Mouse (Mus musculus): ENCODE results near the gene Lgals1. TPM values are rescaled to one million over a fixed set of nuclear protein-coding genes. Genes with fewer than 3 reads are reported as not detected.

Lgals1 gene
- polyA plus RNA-seq, 1 experiment, result 13,722 TPM

DNA sequence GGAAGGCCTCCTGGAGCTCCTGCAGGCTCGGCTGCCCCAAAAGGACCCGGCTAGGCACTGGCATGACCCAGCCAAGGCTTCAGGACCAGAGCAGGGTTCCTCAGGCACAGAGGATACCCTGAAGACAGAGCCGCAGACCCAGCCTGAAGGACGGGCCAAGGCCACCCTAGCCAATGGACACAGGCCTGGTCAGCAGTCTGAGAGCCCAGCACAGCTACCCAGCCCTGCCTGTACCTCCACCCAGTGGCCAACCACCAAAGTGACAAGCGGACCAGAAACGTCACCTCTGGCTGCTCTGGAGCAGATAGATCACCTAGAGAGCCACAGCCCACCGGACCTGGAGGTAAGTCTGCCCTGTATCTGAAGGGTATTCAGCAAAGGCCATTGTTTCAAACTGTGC is 47.4 kb downstream of the Lgals1 start:
- no peak for TF ChIP-seq TCF12 (IDR thresholded peaks at IDR 0.05; ENCODE audit: insufficient read depth, poor library complexity, severe bottlenecking)
- TF ChIP-seq CEBPB (IDR thresholded peaks at IDR 0.05; ENCODE audit: insufficient read depth, poor library complexity, severe bottlenecking), result no peak
- TF ChIP-seq POLR2A (IDR thresholded peaks at IDR 0.05; ENCODE audit: insufficient read length, low read depth), result no peak
- TF ChIP-seq USF1 (IDR thresholded peaks at IDR 0.05; ENCODE audit: low read depth), result no peak
- no peak for TF ChIP-seq SRF (IDR thresholded peaks at IDR 0.05; ENCODE audit: control insufficient read depth, insufficient read length, low read depth)
- no peak for TF ChIP-seq E2F4 (IDR thresholded peaks at IDR 0.05; ENCODE audit: insufficient read depth)
- no peak for TF ChIP-seq TCF3 (IDR thresholded peaks at IDR 0.05; ENCODE audit: insufficient read length, low read depth)
- TF ChIP-seq REST (IDR thresholded peaks at IDR 0.05; ENCODE audit: insufficient read depth, insufficient read length), result no peak
- no peak for TF ChIP-seq MAX (IDR thresholded peaks at IDR 0.05; ENCODE audit: low read depth)
- no peak for TF ChIP-seq MYOG (IDR thresholded peaks at IDR 0.05; ENCODE audit: control insufficient read depth in 1 of 3, insufficient read depth in 1 of 3, insufficient read length in 2 of 3, low read depth in 2 of 3)
- TF ChIP-seq POLR2AphosphoS2 (IDR thresholded peaks at IDR 0.05; ENCODE audit: insufficient read length, low read depth), result no peak
- no peak for TF ChIP-seq MYOD1 (IDR thresholded peaks at IDR 0.05; ENCODE audit: control insufficient read depth in 1 of 3, insufficient read length in 2 of 3, low read depth in 2 of 3)
- Histone ChIP-seq H3K36me3 (ENCODE audit: control insufficient read depth, insufficient read depth) (no peaks in the 10 kb centered on the region), H3K4me2 (ENCODE audit: low read depth) (no peak overlapping the region), H3K79me2 (ENCODE audit: control insufficient read depth, insufficient read depth) (no peaks in the 10 kb centered on the region), H3K27me3 (ENCODE audit: control insufficient read depth, insufficient read depth, insufficient read length) (peaks cover 86% of the 10 kb centered on the region), H3K4me3 (no peak overlapping the region), H3ac (ENCODE audit: control insufficient read depth, insufficient read length) (no peak overlapping the region)

DNA sequence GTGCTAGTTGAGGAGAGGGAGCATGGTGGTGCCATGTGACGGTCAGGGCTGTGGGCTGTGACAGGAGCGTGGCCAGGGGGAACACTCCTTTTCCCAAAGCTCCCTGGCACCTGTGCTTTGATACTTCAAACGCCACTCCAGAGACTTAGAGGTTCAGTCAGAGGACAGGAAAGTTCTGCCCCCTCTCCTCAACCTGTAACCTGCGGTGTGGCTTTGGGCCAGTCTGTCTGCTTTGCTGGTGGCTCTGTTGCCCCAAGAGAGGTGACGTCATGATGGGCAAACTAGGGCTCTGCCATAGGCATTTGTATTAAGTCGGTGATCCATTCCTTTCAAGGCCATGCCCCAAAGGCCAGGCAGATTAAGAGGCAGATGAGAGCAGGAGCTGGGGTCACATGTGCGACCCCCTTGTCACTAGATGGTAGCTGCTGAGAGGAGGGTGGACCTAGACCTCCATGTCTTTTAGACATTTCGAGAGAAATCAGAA is 51.2 kb downstream of the Lgals1 start:
- no peak for TF ChIP-seq MYOD1 (IDR thresholded peaks at IDR 0.05; ENCODE audit: control insufficient read depth in 1 of 3, insufficient read length in 2 of 3, low read depth in 2 of 3)
- no peak for TF ChIP-seq TCF3 (IDR thresholded peaks at IDR 0.05; ENCODE audit: insufficient read length, low read depth)
- TF ChIP-seq SRF (IDR thresholded peaks at IDR 0.05; ENCODE audit: control insufficient read depth, insufficient read length, low read depth), result no peak
- no peak for TF ChIP-seq POLR2AphosphoS2 (IDR thresholded peaks at IDR 0.05; ENCODE audit: insufficient read length, low read depth)
- no peak for TF ChIP-seq USF1 (IDR thresholded peaks at IDR 0.05; ENCODE audit: low read depth)
- no peak for TF ChIP-seq MYOG (IDR thresholded peaks at IDR 0.05; ENCODE audit: control insufficient read depth in 1 of 3, insufficient read depth in 1 of 3, insufficient read length in 2 of 3, low read depth in 2 of 3)
- no peak for TF ChIP-seq TCF12 (IDR thresholded peaks at IDR 0.05; ENCODE audit: insufficient read depth, poor library complexity, severe bottlenecking)
- TF ChIP-seq REST (IDR thresholded peaks at IDR 0.05; ENCODE audit: insufficient read depth, insufficient read length), result no peak
- no peak for TF ChIP-seq MAX (IDR thresholded peaks at IDR 0.05; ENCODE audit: low read depth)
- no peak for TF ChIP-seq POLR2A (IDR thresholded peaks at IDR 0.05; ENCODE audit: insufficient read length, low read depth)
- no peak for TF ChIP-seq CEBPB (IDR thresholded peaks at IDR 0.05; ENCODE audit: insufficient read depth, poor library complexity, severe bottlenecking)
- TF ChIP-seq E2F4 (IDR thresholded peaks at IDR 0.05; ENCODE audit: insufficient read depth), result no peak

DNA sequence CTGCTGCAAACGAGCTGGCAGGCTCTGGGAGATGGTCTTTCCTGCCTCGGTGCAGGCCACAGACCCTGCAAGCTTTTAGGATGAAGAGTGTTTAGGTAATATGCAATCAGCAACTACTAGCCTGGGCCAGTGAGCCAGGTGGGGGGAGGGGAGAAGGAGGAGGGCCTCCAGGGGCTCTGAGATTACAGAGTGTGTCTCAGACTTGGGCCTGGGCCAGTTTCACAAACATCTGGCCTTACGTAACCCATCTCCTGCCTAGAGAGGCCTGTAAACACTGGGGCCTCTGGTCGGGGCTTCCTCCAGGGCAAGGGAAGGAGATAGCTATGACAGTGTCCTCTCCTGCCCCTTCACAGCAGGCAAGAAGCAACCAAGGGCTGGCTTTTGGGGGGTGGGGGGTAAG is 52.4 kb downstream of the Lgals1 start:
- no peak overlapping the region for H3ac ChIP-seq (ENCODE audit: control insufficient read depth, insufficient read length)
- H3K36me3 ChIP-seq (ENCODE audit: control insufficient read depth, insufficient read depth), result no peaks in the 10 kb centered on the region
- H3K4me3 ChIP-seq, result no peak overlapping the region
- no peaks in the 10 kb centered on the region for H3K79me2 ChIP-seq (ENCODE audit: control insufficient read depth, insufficient read depth)
- peaks cover 55% of the 10 kb centered on the region for H3K27me3 ChIP-seq (ENCODE audit: control insufficient read depth, insufficient read depth, insufficient read length)
- no peak overlapping the region for H3K4me2 ChIP-seq (ENCODE audit: low read depth)
- no peak for TF ChIP-seq POLR2A (IDR thresholded peaks at IDR 0.05; ENCODE audit: insufficient read length, low read depth)
- TF ChIP-seq USF1 (IDR thresholded peaks at IDR 0.05; ENCODE audit: low read depth), result no peak
- no peak for TF ChIP-seq TCF3 (IDR thresholded peaks at IDR 0.05; ENCODE audit: insufficient read length, low read depth)
- peak; percentile 62; the same call in 1 of the 2 replicates for TF ChIP-seq CEBPB (IDR thresholded peaks at IDR 0.05; ENCODE audit: insufficient read depth, poor library complexity, severe bottlenecking)
- TF ChIP-seq TCF12 (IDR thresholded peaks at IDR 0.05; ENCODE audit: insufficient read depth, poor library complexity, severe bottlenecking), result no peak
- TF ChIP-seq REST (IDR thresholded peaks at IDR 0.05; ENCODE audit: insufficient read depth, insufficient read length), result no peak
- no peak for TF ChIP-seq SRF (IDR thresholded peaks at IDR 0.05; ENCODE audit: control insufficient read depth, insufficient read length, low read depth)
- TF ChIP-seq MYOG (IDR thresholded peaks at IDR 0.05; ENCODE audit: control insufficient read depth in 1 of 3, insufficient read depth in 1 of 3, insufficient read length in 2 of 3, low read depth in 2 of 3), result no peak

More for the DNA sequence above, 51.2 kb downstream of the Lgals1 start:
- H3K36me3 ChIP-seq (ENCODE audit: control insufficient read depth, insufficient read depth), result no peaks in the 10 kb centered on the region
- no peaks in the 10 kb centered on the region for H3K79me2 ChIP-seq (ENCODE audit: control insufficient read depth, insufficient read depth)
- H3K4me2 ChIP-seq (ENCODE audit: low read depth), result no peak overlapping the region
- H3ac ChIP-seq (ENCODE audit: control insufficient read depth, insufficient read length), result no peak overlapping the region
- H3K27me3 ChIP-seq (ENCODE audit: control insufficient read depth, insufficient read depth, insufficient read length), result peaks cover 66% of the 10 kb centered on the region
- no peak overlapping the region for H3K4me3 ChIP-seq

Other genes with a start within 250 kb of the Lgals1 start
- gene Elfn2, start 208.0 kb upstream of the Lgals1 start, polyA plus RNA-seq (2012; fragmentation: generic; extraction: Trizol), result 0.07 TPM
- gene Mfng, start 153.2 kb upstream of the Lgals1 start, polyA plus RNA-seq (2012; fragmentation: generic; extraction: Trizol), result 0.06 TPM
- gene Card10, start 123.7 kb upstream of the Lgals1 start, polyA plus RNA-seq (2012; fragmentation: generic; extraction: Trizol), result 1.4 TPM
- gene Cdc42ep1, start 84.1 kb upstream of the Lgals1 start, polyA plus RNA-seq (2012; fragmentation: generic; extraction: Trizol), result 76.0 TPM
- gene Lgals2, start 71.2 kb upstream of the Lgals1 start, polyA plus RNA-seq (2012; fragmentation: generic; extraction: Trizol), result 2.2 TPM
- 89.3 TPM for gene Gga1, start 49.5 kb upstream of the Lgals1 start, polyA plus RNA-seq (2012; fragmentation: generic; extraction: Trizol)
- 0.04 TPM for gene Gm49510, start 27.1 kb upstream of the Lgals1 start, polyA plus RNA-seq (2012; fragmentation: generic; extraction: Trizol)
- 11.1 TPM for gene Sh3bp1, start 27.0 kb upstream of the Lgals1 start, polyA plus RNA-seq (2012; fragmentation: generic; extraction: Trizol)
- gene Pdxp, start 12.8 kb upstream of the Lgals1 start, polyA plus RNA-seq (2012; fragmentation: generic; extraction: Trizol), result 33.1 TPM
- 101 TPM for gene Nol12, start 8.2 kb downstream of the Lgals1 start, polyA plus RNA-seq (2012; fragmentation: generic; extraction: Trizol)
- 19.9 TPM for gene Triobp, start 21.0 kb downstream of the Lgals1 start, polyA plus RNA-seq (2012; fragmentation: generic; extraction: Trizol)
- gene H1f0, start 101.7 kb downstream of the Lgals1 start, polyA plus RNA-seq (2012; fragmentation: generic; extraction: Trizol), result 423 TPM
- 0.44 TPM for gene Galr3, start 115.2 kb downstream of the Lgals1 start, polyA plus RNA-seq (2012; fragmentation: generic; extraction: Trizol)
- gene Ankrd54, start 136.2 kb downstream of the Lgals1 start, polyA plus RNA-seq (2012; fragmentation: generic; extraction: Trizol), result 36.1 TPM
- 315 TPM for gene Eif3l, start 148.5 kb downstream of the Lgals1 start, polyA plus RNA-seq (2012; fragmentation: generic; extraction: Trizol)
- 18.0 TPM for gene Micall1, start 182.2 kb downstream of the Lgals1 start, polyA plus RNA-seq (2012; fragmentation: generic; extraction: Trizol)
- gene Polr2f, start 214.3 kb downstream of the Lgals1 start, polyA plus RNA-seq (2012; fragmentation: generic; extraction: Trizol), result 388 TPM
- 15.2 TPM for gene 1700088E04Rik, start 214.5 kb downstream of the Lgals1 start, polyA plus RNA-seq (2012; fragmentation: generic; extraction: Trizol)
- gene Sox10, start 238.5 kb downstream of the Lgals1 start, polyA plus RNA-seq (2012; fragmentation: generic; extraction: Trizol), result not detected